Mouse (Mus musculus): Measurements from ENCODE around the gene Srf. TPM values are rescaled to one million over a fixed set of nuclear protein-coding genes. Genes with fewer than 3 reads are reported as not detected.

Gene Srf
- polyA plus RNA-seq, 1 experiment from 2014 or later, result 25.2 TPM

GRCm38 (mm10) chr17:46550904-46551303 is 5.1 kb downstream of the Srf start:
- Histone ChIP-seq H3K36me3 (ENCODE audit: inconsistent target) (peaks cover 28% of the 10 kb centered on the region), H3K4me3 (ENCODE audit: inconsistent target) (no peak overlapping the region), H3K27ac (no peak overlapping the region), H3K79me2 (ENCODE audit: inconsistent target) (peaks cover 39% of the 10 kb centered on the region)
- 97% methylated on average over 7 of the region's 7 CpGs for WGBS (ENCODE audit: missing documents)

GRCm38 (mm10) chr17:46549642-46550041 is 6.3 kb downstream of the Srf start:
- no peak overlapping the region for H3K4me3 ChIP-seq (ENCODE audit: inconsistent target)
- peaks cover 34% of the 10 kb centered on the region for H3K79me2 ChIP-seq (ENCODE audit: inconsistent target)
- no peak overlapping the region for H3K27ac ChIP-seq
- H3K36me3 ChIP-seq (ENCODE audit: inconsistent target), result peaks cover 28% of the 10 kb centered on the region
- WGBS (ENCODE audit: missing documents), result 92% methylated on average over 7 of the region's 9 CpGs

- Histone ChIP-seq H3K36me3 (ENCODE audit: inconsistent target) (peaks cover 28% of the 10 kb centered on the region), H3K27ac (no peak overlapping the region), H3K79me2 (ENCODE audit: inconsistent target) (peaks cover 29% of the 10 kb centered on the region), H3K4me3 (ENCODE audit: inconsistent target) (no peak overlapping the region)
- WGBS (ENCODE audit: missing documents), result 55% methylated on average over 7 of the region's 8 CpGs
These were observed 6.8 kb downstream of the Srf start for GRCm38 (mm10) chr17:46549193-46549592.

GRCm38 (mm10) chr17:46548741-46549140 is 7.2 kb downstream of the Srf start:
- Histone ChIP-seq H3K79me2 (ENCODE audit: inconsistent target) (peaks cover 25% of the 10 kb centered on the region), H3K4me3 (ENCODE audit: inconsistent target) (no peak overlapping the region), H3K27ac (no peak overlapping the region), H3K36me3 (ENCODE audit: inconsistent target) (peaks cover 28% of the 10 kb centered on the region)
- 95% methylated on average over 11 of the region's 11 CpGs for WGBS (ENCODE audit: missing documents)

GRCm38 (mm10) chr17:46547923-46548322 is 8.1 kb downstream of the Srf start:
- 94% methylated on average over 2 of the region's 3 CpGs for WGBS (ENCODE audit: missing documents)
- Histone ChIP-seq H3K79me2 (ENCODE audit: inconsistent target) (peaks cover 18% of the 10 kb centered on the region; the same call in 1 of the 2 replicates), H3K36me3 (ENCODE audit: inconsistent target) (peaks cover 28% of the 10 kb centered on the region), H3K4me3 (ENCODE audit: inconsistent target) (no peak overlapping the region), H3K27ac (no peak overlapping the region)

GRCm38 (mm10) chr17:46546995-46547394 is 9.0 kb downstream of the Srf start:
- Histone ChIP-seq H3K79me2 (ENCODE audit: inconsistent target) (peaks cover 9% of the 10 kb centered on the region; the same call in 1 of the 2 replicates), H3K36me3 (ENCODE audit: inconsistent target) (peaks cover 28% of the 10 kb centered on the region), H3K4me3 (ENCODE audit: inconsistent target) (no peak overlapping the region), H3K27ac (no peak overlapping the region)
- 68% methylated on average over 8 of the region's 8 CpGs for WGBS (ENCODE audit: missing documents)

- H3K4me3 ChIP-seq (ENCODE audit: inconsistent target), result peak overlapping the region; percentile 54
- 57% methylated on average over 7 of the region's 7 CpGs for WGBS (ENCODE audit: missing documents)
- peaks cover 5% of the 10 kb centered on the region; the same call in 1 of the 2 replicates for H3K79me2 ChIP-seq (ENCODE audit: inconsistent target)
- H3K27ac ChIP-seq, result no peak overlapping the region
- peaks cover 25% of the 10 kb centered on the region for H3K36me3 ChIP-seq (ENCODE audit: inconsistent target)
These were observed 9.4 kb downstream of the Srf start for GRCm38 (mm10) chr17:46546591-46546990.

- 2% methylated on average over 49 of the region's 49 CpGs for WGBS (ENCODE audit: missing documents)
- Histone ChIP-seq H3K27ac (no peak within 1 kb of the TSS), H3K36me3 (ENCODE audit: inconsistent target) (peaks cover 25% of the 10 kb centered on the region), H3K4me3 (ENCODE audit: inconsistent target) (peak within 1 kb of the TSS; percentile 54), H3K79me2 (ENCODE audit: inconsistent target) (no peaks in the 10 kb centered on the region; the same call in 1 of the 2 replicates)
These were observed 10.0 kb downstream of the Srf start, which contains the start of gene Cul9 for GRCm38 (mm10) chr17:46545813-46546564. Cul9 (minus strand) TSS chr17:46546388.

- Histone ChIP-seq H3K79me2 (ENCODE audit: inconsistent target) (no peaks in the 10 kb centered on the region; the same call in 1 of the 2 replicates), H3K27ac (no peak overlapping the region), H3K4me3 (ENCODE audit: inconsistent target) (no peak overlapping the region), H3K36me3 (ENCODE audit: inconsistent target) (peaks cover 15% of the 10 kb centered on the region; the same call in 1 of the 2 replicates)
- WGBS (ENCODE audit: missing documents), result 95% methylated on average over 8 of the region's 12 CpGs
These were observed 12.3 kb downstream of the Srf start for GRCm38 (mm10) chr17:46543661-46544060.

- no peak overlapping the region for H3K27ac ChIP-seq
- 67% methylated on average over 9 of the region's 12 CpGs for WGBS (ENCODE audit: missing documents)
- peaks cover 13% of the 10 kb centered on the region; the same call in 1 of the 2 replicates for H3K36me3 ChIP-seq (ENCODE audit: inconsistent target)
- H3K79me2 ChIP-seq (ENCODE audit: inconsistent target), result peaks cover 6% of the 10 kb centered on the region; the same call in 1 of the 2 replicates
- no peak overlapping the region for H3K4me3 ChIP-seq (ENCODE audit: inconsistent target)
These were observed 30.2 kb downstream of the Srf start for GRCm38 (mm10) chr17:46525579-46526307.

GRCm38 (mm10) chr17:46525065-46525464 is 30.9 kb downstream of the Srf start:
- Histone ChIP-seq H3K4me3 (ENCODE audit: inconsistent target) (no peak overlapping the region), H3K36me3 (ENCODE audit: inconsistent target) (peaks cover 13% of the 10 kb centered on the region; the same call in 1 of the 2 replicates), H3K27ac (no peak overlapping the region), H3K79me2 (ENCODE audit: inconsistent target) (peaks cover 6% of the 10 kb centered on the region; the same call in 1 of the 2 replicates)
- WGBS (ENCODE audit: missing documents), result 96% methylated on average over 10 of the region's 10 CpGs

GRCm38 (mm10) chr17:46521963-46522668 is 33.9 kb downstream of the Srf start:
- H3K4me3 ChIP-seq (ENCODE audit: inconsistent target), result no peak overlapping the region
- peaks cover 5% of the 10 kb centered on the region; the same call in 1 of the 2 replicates for H3K36me3 ChIP-seq (ENCODE audit: inconsistent target)
- 87% methylated on average over 21 of the region's 24 CpGs for WGBS (ENCODE audit: missing documents)
- H3K79me2 ChIP-seq (ENCODE audit: inconsistent target), result peaks cover 6% of the 10 kb centered on the region; the same call in 1 of the 2 replicates
- H3K27ac ChIP-seq, result no peak overlapping the region

- Histone ChIP-seq H3K27ac (peak overlapping the region; percentile 48), H3K4me3 (ENCODE audit: inconsistent target) (peak overlapping the region; percentile 49), H3K79me2 (ENCODE audit: inconsistent target) (peaks cover 6% of the 10 kb centered on the region; the same call in 1 of the 2 replicates), H3K36me3 (ENCODE audit: inconsistent target) (peaks cover 5% of the 10 kb centered on the region; the same call in 1 of the 2 replicates)
- WGBS (ENCODE audit: missing documents), result 89% methylated on average over 9 of the region's 9 CpGs
These were observed 34.8 kb downstream of the Srf start for GRCm38 (mm10) chr17:46521174-46521573.

- WGBS (ENCODE audit: missing documents), result 35% methylated on average over 25 of the region's 25 CpGs
- peaks cover 6% of the 10 kb centered on the region; the same call in 1 of the 2 replicates for H3K79me2 ChIP-seq (ENCODE audit: inconsistent target)
- H3K27ac ChIP-seq, result peak overlapping the region; percentile 48
- H3K4me3 ChIP-seq (ENCODE audit: inconsistent target), result peak overlapping the region; percentile 49
- H3K36me3 ChIP-seq (ENCODE audit: inconsistent target), result peaks cover 5% of the 10 kb centered on the region; the same call in 1 of the 2 replicates
These were observed 35.5 kb downstream of the Srf start for GRCm38 (mm10) chr17:46520385-46520979.
